Mouse (Mus musculus) testis, adult 2 months (tissue): ENCODE data around the gene Lgals7. TPM values are rescaled to one million over a fixed set of nuclear protein-coding genes. Genes with fewer than 3 reads are reported as not detected.

Experiments used
- H3K27ac ChIP-seq: fragments of 200-500 bp; 2 replicates; pipeline ENCODE4 v1.5.1; 2012; ENCODE audit warnings: low read depth, low read length; ENCODE audit not compliant: control insufficient read depth, insufficient read depth
- H3K27me3 ChIP-seq: fragments of 200-500 bp; 2 replicates; pipeline ENCODE4 v1.6.1; 2012; ENCODE audit warnings: mild to moderate bottlenecking, low read length, moderate library complexity; ENCODE audit not compliant: control insufficient read depth, insufficient read depth
- H3K36me3 ChIP-seq: fragments of 200-500 bp; 2 replicates; pipeline ENCODE4 v1.6.1; 2012; ENCODE audit warnings: mild to moderate bottlenecking, low read length; ENCODE audit not compliant: control insufficient read depth, insufficient read depth
- H3K4me1 ChIP-seq: fragments of 200-500 bp; 2 replicates; pipeline ENCODE4 v1.6.1; 2012; ENCODE audit warnings: low read length; ENCODE audit not compliant: control insufficient read depth, insufficient read depth
- H3K4me3 ChIP-seq: fragments of 200-500 bp; 2 replicates; pipeline ENCODE4 v1.5.1; 2012; ENCODE audit warnings: low read depth, mild to moderate bottlenecking, low read length, moderate library complexity, mixed read lengths; ENCODE audit not compliant: control insufficient read depth
- CTCF ChIP-seq: fragments of 200-500 bp; IDR thresholded peaks from 2 replicates; pipeline ENCODE4 v1.5.1; 2012; ENCODE audit warnings: low read depth, mild to moderate bottlenecking, inconsistent platforms, low read length, moderate library complexity; ENCODE audit not compliant: control insufficient read depth, insufficient read depth, insufficient replicate concordance
- POLR2A ChIP-seq: fragments of 200-500 bp; IDR thresholded peaks from 2 replicates; pipeline ENCODE4 v1.6.1; 2012; ENCODE audit warnings: low read depth, mild to moderate bottlenecking, inconsistent platforms, low read length, moderate library complexity; ENCODE audit not compliant: control insufficient read depth
- polyA plus RNA-seq: library from polyadenylated mRNA; depleted of rRNA; stranded (reverse); fragments of >200 nt; gene quantifications from 2 replicates; pipeline ENCODE4 v1.2.3, GENCODE M21; 2012

The Lgals7 gene
- polyA plus RNA-seq, 1 experiment = 1.7 TPM

- H3K4me3 ChIP-seq = no peak overlapping the region
- no peaks in the 10 kb centered on the region for H3K4me1 ChIP-seq
- H3K36me3 ChIP-seq = no peaks in the 10 kb centered on the region
- H3K27me3 ChIP-seq = no peaks in the 10 kb centered on the region
- no peak overlapping the region for H3K27ac ChIP-seq
- no peak for TF ChIP-seq CTCF
- TF ChIP-seq POLR2A = no peak
Measured at GRCm38 (mm10) chr7:28847273-28847672, 16.4 kb upstream of the Lgals7 start.

- H3K27me3 ChIP-seq = no peaks in the 10 kb centered on the region
- H3K4me1 ChIP-seq = no peaks in the 10 kb centered on the region
- H3K36me3 ChIP-seq = no peaks in the 10 kb centered on the region
- H3K27ac ChIP-seq = no peak overlapping the region
- no peak overlapping the region for H3K4me3 ChIP-seq
- TF ChIP-seq POLR2A = no peak
- TF ChIP-seq CTCF = no peak
Measured at GRCm38 (mm10) chr7:28849700-28850236, 13.9 kb upstream of the Lgals7 start.

GRCm38 (mm10) chr7:28850642-28851041 lies 13.0 kb upstream of the Lgals7 start:
- Histone ChIP-seq H3K27me3 (no peaks in the 10 kb centered on the region), H3K36me3 (no peaks in the 10 kb centered on the region), H3K4me1 (no peaks in the 10 kb centered on the region), H3K4me3 (no peak overlapping the region), H3K27ac (no peak overlapping the region)
- no peak for TF ChIP-seq POLR2A
- no peak for TF ChIP-seq CTCF

- H3K27me3 ChIP-seq = no peaks in the 10 kb centered on the region; the same call in 1 of the 2 replicates
- peaks cover 10% of the 10 kb centered on the region for H3K4me1 ChIP-seq
- no peak overlapping the region for H3K4me3 ChIP-seq
- no peaks in the 10 kb centered on the region for H3K36me3 ChIP-seq
- TF ChIP-seq CTCF (no peak), POLR2A (no peak)
- no peak overlapping the region for H3K27ac ChIP-seq
Measured at GRCm38 (mm10) chr7:28859953-28860352, 3.7 kb upstream of the Lgals7 start.

- Histone ChIP-seq H3K4me1 (peaks cover 14% of the 10 kb centered on the region), H3K4me3 (no peak overlapping the region), H3K36me3 (no peaks in the 10 kb centered on the region), H3K27ac (no peak overlapping the region), H3K27me3 (no peaks in the 10 kb centered on the region; the same call in 1 of the 2 replicates)
- TF ChIP-seq POLR2A (no peak), CTCF (peak; percentile 40; the same call in 1 of the 2 replicates)
Measured at GRCm38 (mm10) chr7:28860898-28861297, 2.8 kb upstream of the Lgals7 start.

GRCm38 (mm10) chr7:28862817-28863499 lies 695 bp upstream of the Lgals7 start:
- no peak overlapping the region for H3K4me3 ChIP-seq
- no peak for TF ChIP-seq POLR2A
- TF ChIP-seq CTCF = no peak
- H3K27ac ChIP-seq = no peak overlapping the region
- H3K4me1 ChIP-seq = peaks cover 23% of the 10 kb centered on the region
- H3K36me3 ChIP-seq = no peaks in the 10 kb centered on the region
- no peaks in the 10 kb centered on the region; the same call in 1 of the 2 replicates for H3K27me3 ChIP-seq

- no peak overlapping the region for H3K27ac ChIP-seq
- H3K27me3 ChIP-seq = no peaks in the 10 kb centered on the region; the same call in 1 of the 2 replicates
- peaks cover 23% of the 10 kb centered on the region for H3K4me1 ChIP-seq
- no peaks in the 10 kb centered on the region for H3K36me3 ChIP-seq
- no peak overlapping the region for H3K4me3 ChIP-seq
- TF ChIP-seq POLR2A (no peak), CTCF (no peak)
Measured at GRCm38 (mm10) chr7:28864288-28864750, 666 bp downstream of the Lgals7 start.
